Mouse (Mus musculus): ENCODE results near the gene Iars2. TPM values are rescaled to one million over a fixed set of nuclear protein-coding genes. Genes with fewer than 3 reads are reported as not detected.

Gene Iars2
- total and polyA plus RNA-seq, 2 experiments from 2014 or later = 15.9 to 37.1 TPM

- no peak overlapping the region for H3K27ac ChIP-seq (ENCODE audit: low read depth, low read length)
- ATAC-seq (ENCODE audit: low FRiP score) = no peak
- no peaks in the 10 kb centered on the region for H3K4me1 ChIP-seq (ENCODE audit: insufficient read depth, low read length)
- H3K4me2 ChIP-seq (ENCODE audit: low read depth, low read length, poor library complexity, severe bottlenecking) = no peak overlapping the region
- DNase-seq (ENCODE audit: low spot score) = no peak
- H3K9me3 ChIP-seq (ENCODE audit: low read length) = no peaks in the 10 kb centered on the region
- H3K4me3 ChIP-seq (ENCODE audit: low read depth, low read length) = no peak overlapping the region
- no peaks in the 10 kb centered on the region for H3K27me3 ChIP-seq (ENCODE audit: insufficient read depth, low read length)
- no peak for TF ChIP-seq CTCF (IDR thresholded peaks at IDR 0.05)
- H3K9ac ChIP-seq (replicated peaks; ENCODE audit: low read length, poor library complexity, severe bottlenecking) = no peak overlapping the region
- WGBS = 91% methylated on average over 10 of the region's 10 CpGs
- H3K36me3 ChIP-seq (ENCODE audit: insufficient read depth, low read length) = peaks cover 57% of the 10 kb centered on the region
These were observed 36.4 kb downstream of the Iars2 start for GRCm38 (mm10) chr1:185292646-185293360.

- Histone ChIP-seq H3K4me1 (ENCODE audit: insufficient read depth, low read length) (no peaks in the 10 kb centered on the region), H3K36me3 (ENCODE audit: insufficient read depth, low read length) (peaks cover 54% of the 10 kb centered on the region), H3K27me3 (ENCODE audit: insufficient read depth, low read length) (no peaks in the 10 kb centered on the region), H3K4me3 (ENCODE audit: low read depth, low read length) (no peak overlapping the region), H3K9me3 (ENCODE audit: low read length) (no peaks in the 10 kb centered on the region), H3K9ac (replicated peaks; ENCODE audit: low read length, poor library complexity, severe bottlenecking) (no peak overlapping the region), H3K27ac (ENCODE audit: low read depth, low read length) (no peak overlapping the region), H3K4me2 (ENCODE audit: low read depth, low read length, poor library complexity, severe bottlenecking) (no peak overlapping the region)
- ATAC-seq (ENCODE audit: low FRiP score) (no peak), DNase-seq (ENCODE audit: low spot score) (no peak)
- TF ChIP-seq CTCF (IDR thresholded peaks at IDR 0.05) = no peak
- WGBS = 78% methylated on average over 4 of the region's 4 CpGs
These were observed 37.9 kb downstream of the Iars2 start for GRCm38 (mm10) chr1:185291336-185291735.

- Histone ChIP-seq H3K27ac (ENCODE audit: low read depth, low read length) (no peak overlapping the region), H3K27me3 (ENCODE audit: insufficient read depth, low read length) (no peaks in the 10 kb centered on the region), H3K9ac (replicated peaks; ENCODE audit: low read length, poor library complexity, severe bottlenecking) (no peak overlapping the region), H3K4me3 (ENCODE audit: low read depth, low read length) (no peak overlapping the region), H3K4me1 (ENCODE audit: insufficient read depth, low read length) (no peaks in the 10 kb centered on the region), H3K4me2 (ENCODE audit: low read depth, low read length, poor library complexity, severe bottlenecking) (no peak overlapping the region), H3K36me3 (ENCODE audit: insufficient read depth, low read length) (peaks cover 52% of the 10 kb centered on the region), H3K9me3 (ENCODE audit: low read length) (no peaks in the 10 kb centered on the region)
- DNase-seq (ENCODE audit: low spot score) (no peak), ATAC-seq (ENCODE audit: low FRiP score) (no peak)
- TF ChIP-seq CTCF (IDR thresholded peaks at IDR 0.05) = no peak
- WGBS = 89% methylated on average over 5 of the region's 5 CpGs
These were observed 40.0 kb downstream of the Iars2 start for GRCm38 (mm10) chr1:185289231-185289630.

GRCm38 (mm10) chr1:185287066-185287465 lies 42.1 kb downstream of the Iars2 start:
- Histone ChIP-seq H3K27me3 (ENCODE audit: insufficient read depth, low read length) (no peaks in the 10 kb centered on the region), H3K4me1 (ENCODE audit: insufficient read depth, low read length) (no peaks in the 10 kb centered on the region), H3K4me3 (ENCODE audit: low read depth, low read length) (no peak overlapping the region), H3K9me3 (ENCODE audit: low read length) (no peaks in the 10 kb centered on the region), H3K36me3 (ENCODE audit: insufficient read depth, low read length) (peaks cover 46% of the 10 kb centered on the region), H3K27ac (ENCODE audit: low read depth, low read length) (no peak overlapping the region), H3K9ac (replicated peaks; ENCODE audit: low read length, poor library complexity, severe bottlenecking) (no peak overlapping the region), H3K4me2 (ENCODE audit: low read depth, low read length, poor library complexity, severe bottlenecking) (no peak overlapping the region)
- TF ChIP-seq CTCF (IDR thresholded peaks at IDR 0.05) = no peak
- no peak for ATAC-seq (ENCODE audit: low FRiP score)
- WGBS = 95% methylated on average over 20 of the region's 20 CpGs
- DNase-seq (ENCODE audit: low spot score) = no peak

GRCm38 (mm10) chr1:185285171-185285570 lies 44.0 kb downstream of the Iars2 start:
- Histone ChIP-seq H3K36me3 (ENCODE audit: insufficient read depth, low read length) (peaks cover 52% of the 10 kb centered on the region), H3K4me1 (ENCODE audit: insufficient read depth, low read length) (no peaks in the 10 kb centered on the region), H3K9ac (replicated peaks; ENCODE audit: low read length, poor library complexity, severe bottlenecking) (no peak overlapping the region), H3K9me3 (ENCODE audit: low read length) (no peaks in the 10 kb centered on the region), H3K27me3 (ENCODE audit: insufficient read depth, low read length) (no peaks in the 10 kb centered on the region), H3K27ac (ENCODE audit: low read depth, low read length) (no peak overlapping the region), H3K4me3 (ENCODE audit: low read depth, low read length) (no peak overlapping the region), H3K4me2 (ENCODE audit: low read depth, low read length, poor library complexity, severe bottlenecking) (no peak overlapping the region)
- TF ChIP-seq CTCF (IDR thresholded peaks at IDR 0.05) = no peak
- WGBS = 76% methylated on average over 4 of the region's 4 CpGs
- DNase-seq (ENCODE audit: low spot score) (peak; percentile 77), ATAC-seq (ENCODE audit: low FRiP score) (no peak)

- Histone ChIP-seq H3K4me3 (ENCODE audit: low read depth, low read length) (no peak overlapping the region), H3K27me3 (ENCODE audit: insufficient read depth, low read length) (no peaks in the 10 kb centered on the region), H3K4me2 (ENCODE audit: low read depth, low read length, poor library complexity, severe bottlenecking) (no peak overlapping the region), H3K9me3 (ENCODE audit: low read length) (no peaks in the 10 kb centered on the region), H3K27ac (ENCODE audit: low read depth, low read length) (no peak overlapping the region), H3K9ac (replicated peaks; ENCODE audit: low read length, poor library complexity, severe bottlenecking) (no peak overlapping the region), H3K36me3 (ENCODE audit: insufficient read depth, low read length) (peaks cover 52% of the 10 kb centered on the region), H3K4me1 (ENCODE audit: insufficient read depth, low read length) (no peaks in the 10 kb centered on the region)
- TF ChIP-seq CTCF (IDR thresholded peaks at IDR 0.05) = no peak
- WGBS = 67% methylated on average over 4 of the region's 4 CpGs
- DNase-seq (ENCODE audit: low spot score) (peak; percentile 88), ATAC-seq (ENCODE audit: low FRiP score) (no peak)
These were observed 44.5 kb downstream of the Iars2 start for GRCm38 (mm10) chr1:185284740-185285139.
